Mouse (Mus musculus): ENCODE measurements at regions not wholly inside any gene's neighbourhood (a gene's known extent, or its start where the extent isn't known, plus 50 kb on each side); places are given as distances from the start of the nearest gene placed in this dataset.

DNA sequence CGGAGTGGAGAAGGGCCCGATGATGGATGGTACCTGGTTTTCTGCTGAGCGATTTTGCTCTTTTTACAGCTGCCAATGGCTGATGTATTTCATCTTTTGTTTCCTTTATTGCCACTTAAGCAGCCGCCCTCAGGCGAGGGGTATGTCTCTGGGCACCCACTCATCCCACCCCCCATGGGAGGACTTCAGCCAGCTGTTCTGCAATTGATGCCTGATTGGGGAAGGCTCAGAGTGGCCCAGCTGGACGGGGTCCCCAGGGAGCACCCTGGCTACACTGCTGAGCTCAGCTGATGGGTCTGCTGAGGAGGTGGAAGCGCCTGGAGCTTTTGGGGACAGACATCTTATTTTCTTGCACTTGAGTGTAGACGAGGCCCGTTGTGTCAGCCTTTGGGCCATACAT is 58.6 kb upstream of the Zc3h12a start:
- Histone ChIP-seq H3K27ac (ENCODE audit: low read depth, low read length) (no peak overlapping the region), H3K9ac (ENCODE audit: low read length) (no peak overlapping the region), H3K27me3 (ENCODE audit: control insufficient read depth, insufficient read depth, low read length) (no peaks in the 10 kb centered on the region; the same call in 1 of the 2 replicates), H3K9me3 (ENCODE audit: control insufficient read depth, low read length) (no peaks in the 10 kb centered on the region), H3K36me3 (ENCODE audit: control insufficient read depth, insufficient read depth, low read length) (no peaks in the 10 kb centered on the region), H3K4me1 (replicated peaks; ENCODE audit: control insufficient read depth, insufficient read depth, low read length) (no peaks in the 10 kb centered on the region), H3K4me3 (ENCODE audit: low read depth, low read length) (no peak overlapping the region), H3K4me2 (ENCODE audit: low read depth, low read length, severe bottlenecking) (no peak overlapping the region)
- no peak for ATAC-seq (replicated peaks; ENCODE audit: low FRiP score)
- DNase-seq (ENCODE audit: low spot score): no peak
- WGBS: 73% methylated on average over 9 of the region's 9 CpGs

DNA sequence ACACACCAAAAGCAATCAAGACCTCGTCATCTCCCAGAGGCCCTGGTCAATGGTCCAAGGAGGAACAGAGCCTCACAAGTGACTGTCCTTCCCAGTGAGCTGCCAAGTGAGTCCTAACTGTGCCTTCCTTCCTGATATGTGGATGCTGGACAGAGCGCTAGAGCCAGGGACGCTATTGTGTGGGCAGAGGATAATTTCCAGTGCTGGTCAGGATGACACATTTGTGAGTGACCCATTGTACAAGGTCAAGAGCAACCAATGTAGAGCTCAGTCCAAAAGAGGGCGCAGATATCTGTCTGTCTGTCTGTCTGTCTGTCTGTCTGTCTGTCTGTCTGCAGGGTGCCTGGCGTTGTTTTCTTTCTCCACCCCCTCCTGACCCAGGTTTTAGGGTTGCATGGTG is 57.4 kb upstream of the Zc3h12a start:
- DNase-seq (ENCODE audit: low spot score) (no peak), ATAC-seq (replicated peaks; ENCODE audit: low FRiP score) (no peak)
- Histone ChIP-seq H3K4me1 (replicated peaks; ENCODE audit: control insufficient read depth, insufficient read depth, low read length) (no peaks in the 10 kb centered on the region), H3K9me3 (ENCODE audit: control insufficient read depth, low read length) (no peaks in the 10 kb centered on the region), H3K27me3 (ENCODE audit: control insufficient read depth, insufficient read depth, low read length) (no peaks in the 10 kb centered on the region; the same call in 1 of the 2 replicates), H3K4me2 (ENCODE audit: low read depth, low read length, severe bottlenecking) (no peak overlapping the region), H3K36me3 (ENCODE audit: control insufficient read depth, insufficient read depth, low read length) (no peaks in the 10 kb centered on the region), H3K4me3 (ENCODE audit: low read depth, low read length) (no peak overlapping the region), H3K27ac (ENCODE audit: low read depth, low read length) (no peak overlapping the region), H3K9ac (ENCODE audit: low read length) (no peak overlapping the region)
- WGBS: 90% methylated on average over 5 of the region's 5 CpGs

DNA sequence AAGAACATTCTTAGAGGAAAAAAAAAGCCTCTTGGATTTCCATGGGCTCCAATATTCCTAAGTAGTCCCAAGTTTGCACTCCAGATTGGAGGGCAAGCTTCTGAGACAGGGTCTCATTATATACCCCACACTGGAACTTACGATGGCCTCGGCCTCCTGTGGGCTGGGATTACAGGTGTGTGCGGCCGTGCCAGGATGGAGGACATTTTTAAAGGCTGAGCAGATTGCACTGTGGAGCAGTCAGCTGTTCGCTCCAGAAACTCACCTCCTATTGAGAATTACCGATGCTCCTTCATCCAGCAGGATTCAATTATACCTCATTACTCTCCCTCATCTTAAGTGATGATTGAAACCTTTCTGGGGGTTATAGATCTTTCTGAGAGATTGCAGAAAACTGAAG is 53.3 kb upstream of the Zc3h12a start:
- WGBS: 88% methylated on average over 6 of the region's 6 CpGs
- Histone ChIP-seq H3K9me3 (ENCODE audit: control insufficient read depth, low read length) (no peaks in the 10 kb centered on the region), H3K9ac (ENCODE audit: low read length) (no peak overlapping the region), H3K27ac (ENCODE audit: low read depth, low read length) (no peak overlapping the region), H3K36me3 (ENCODE audit: control insufficient read depth, insufficient read depth, low read length) (no peaks in the 10 kb centered on the region), H3K27me3 (ENCODE audit: control insufficient read depth, insufficient read depth, low read length) (no peaks in the 10 kb centered on the region), H3K4me3 (ENCODE audit: low read depth, low read length) (no peak overlapping the region), H3K4me1 (replicated peaks; ENCODE audit: control insufficient read depth, insufficient read depth, low read length) (no peaks in the 10 kb centered on the region), H3K4me2 (ENCODE audit: low read depth, low read length, severe bottlenecking) (no peak overlapping the region)
- ATAC-seq (replicated peaks; ENCODE audit: low FRiP score) (no peak), DNase-seq (ENCODE audit: low spot score) (no peak)

DNA sequence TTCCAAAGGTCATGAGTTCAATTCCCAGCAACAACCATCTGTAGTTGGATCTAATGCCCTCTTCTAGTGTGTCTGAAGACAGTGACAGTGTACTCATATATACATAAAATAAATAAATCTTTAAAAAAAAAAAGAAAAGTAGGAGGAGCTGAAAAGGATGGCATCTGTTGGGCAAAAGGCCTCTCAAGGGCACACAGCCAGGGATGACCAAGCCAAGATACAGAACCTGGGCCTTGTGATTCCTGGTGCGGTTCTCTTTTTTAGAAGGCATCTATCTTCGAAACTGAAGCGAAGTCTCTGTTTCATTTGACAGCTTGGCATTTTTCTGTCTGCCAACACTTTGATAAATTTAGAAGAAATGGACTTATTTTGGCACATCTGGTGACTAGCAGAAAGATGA is 50.9 kb upstream of the Zc3h12a start:
- Histone ChIP-seq H3K36me3 (ENCODE audit: control insufficient read depth, insufficient read depth, low read length) (no peaks in the 10 kb centered on the region), H3K4me2 (ENCODE audit: low read depth, low read length, severe bottlenecking) (no peak overlapping the region), H3K9me3 (ENCODE audit: control insufficient read depth, low read length) (no peaks in the 10 kb centered on the region), H3K9ac (ENCODE audit: low read length) (no peak overlapping the region), H3K27ac (ENCODE audit: low read depth, low read length) (no peak overlapping the region), H3K27me3 (ENCODE audit: control insufficient read depth, insufficient read depth, low read length) (no peaks in the 10 kb centered on the region), H3K4me1 (replicated peaks; ENCODE audit: control insufficient read depth, insufficient read depth, low read length) (no peaks in the 10 kb centered on the region), H3K4me3 (ENCODE audit: low read depth, low read length) (no peak overlapping the region)
- 91% methylated on average over 3 of the region's 3 CpGs for WGBS
- ATAC-seq (replicated peaks; ENCODE audit: low FRiP score) (no peak), DNase-seq (ENCODE audit: low spot score) (no peak)

DNA sequence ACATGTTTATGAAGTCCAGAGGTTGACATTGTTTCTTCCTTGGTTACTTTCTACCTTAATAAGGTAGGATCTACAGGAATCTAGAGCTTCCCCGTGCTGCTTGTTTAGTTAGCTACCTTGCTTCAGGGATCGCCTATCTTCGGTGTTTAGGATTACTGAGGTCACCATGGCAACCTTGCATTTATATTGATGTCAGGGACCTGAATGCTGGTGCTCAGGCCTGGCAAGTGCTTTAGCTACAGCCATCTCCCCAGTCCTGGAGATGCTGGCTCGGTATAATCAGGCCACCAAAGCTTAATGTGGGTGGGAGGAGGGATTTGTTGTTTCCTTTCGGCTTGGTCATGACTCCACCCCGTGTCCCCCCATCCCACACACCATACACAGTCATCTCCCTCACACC is 50.0 kb upstream of the Zc3h12a start:
- Histone ChIP-seq H3K27me3 (ENCODE audit: control insufficient read depth, insufficient read depth, low read length) (no peaks in the 10 kb centered on the region), H3K4me1 (replicated peaks; ENCODE audit: control insufficient read depth, insufficient read depth, low read length) (no peaks in the 10 kb centered on the region), H3K27ac (ENCODE audit: low read depth, low read length) (no peak overlapping the region), H3K4me2 (ENCODE audit: low read depth, low read length, severe bottlenecking) (no peak overlapping the region), H3K9me3 (ENCODE audit: control insufficient read depth, low read length) (no peaks in the 10 kb centered on the region), H3K36me3 (ENCODE audit: control insufficient read depth, insufficient read depth, low read length) (no peaks in the 10 kb centered on the region), H3K9ac (ENCODE audit: low read length) (no peak overlapping the region), H3K4me3 (ENCODE audit: low read depth, low read length) (no peak overlapping the region)
- no peak for DNase-seq (ENCODE audit: low spot score)
- 53% methylated on average over 6 of the region's 6 CpGs for WGBS
- ATAC-seq (replicated peaks; ENCODE audit: low FRiP score): no peak
